Mouse (Mus musculus): ENCODE results near the gene Cd2.

GRCm38 (mm10) chr3:101285851-101286250 is 1.9 kb downstream of the Cd2 start:
- no peak for TF ChIP-seq CTCF (IDR thresholded peaks at IDR 0.05; ENCODE audit: low read depth)
- no peak for TF ChIP-seq EP300 (IDR thresholded peaks at IDR 0.05; ENCODE audit: low read depth)

All from liver, postnatal 0 days (tissue).